Comparison of ENCODE assay signal across 13 mouse cellular contexts in genomic region chr17:27121781-27122180, GRCm38 (mm10). TPM values are rescaled to one million over a fixed set of nuclear protein-coding genes. Genes with fewer than 3 reads are reported as not detected.
DNase-seq lines count a peak whose midpoint lies in the region; ATAC-seq and TF ChIP-seq lines count a peak whose summit lies in the region.
"Had no signal": no experiment of that assay in that cellular context is flagged by ENCODE, and none has a peak within 500 bp of the region (broad histone marks: within the 10 kb centered on the region; RNA-seq: fewer than 3 reads in every experiment).

No protein-coding gene starts in this region.

- ATAC-seq in intestine, embryonic 14.5 days (replicated peaks; ENCODE audit: low FRiP score, low TSS enrichment, low read depth): 0 out of 2 replicates have a peak, but pooled peaks have one; percentile 48
- no peak for ATAC-seq in midbrain, embryonic 15.5 days (replicated peaks)
- ATAC-seq: CD4-positive, CD25-positive, alpha-beta regulatory T cell, adult 4 months had no signal

- H3K9me3 ChIP-seq in intestine, embryonic 14.5 days (ENCODE audit: control insufficient read depth, low read length): no peaks in the 10 kb centered on the region
- H3K9me3 ChIP-seq in midbrain, embryonic 15.5 days: no peaks in the 10 kb centered on the region

- no peak overlapping the region for H3K27ac ChIP-seq in intestine, embryonic 14.5 days (ENCODE audit: low read depth)
- H3K27ac ChIP-seq in small intestine, adult 2 months (ENCODE audit: insufficient read depth, low read depth, low read length): peak overlapping the region; percentile 44
- H3K27ac ChIP-seq in midbrain, embryonic 15.5 days: no peak overlapping the region
- H3K27ac ChIP-seq: kidney, postnatal 0 days; macrophage had no signal

- TF ChIP-seq CTCF in small intestine, adult 2 months (IDR thresholded peaks at IDR 0.05; ENCODE audit: extremely low read depth, insufficient read length, insufficient replicate concordance, low read depth, low read length): no peak

- H3K4me2 ChIP-seq in intestine, embryonic 14.5 days (ENCODE audit: low read length): no peak overlapping the region
- no peak overlapping the region for H3K4me2 ChIP-seq in midbrain, embryonic 15.5 days
- H3K4me2 ChIP-seq: heart, embryonic 11.5 days had no signal

- no peak overlapping the region for H3K4me3 ChIP-seq in intestine, embryonic 14.5 days (ENCODE audit: low read depth, low read length)
- no peak overlapping the region for H3K4me3 ChIP-seq in small intestine, adult 2 months (ENCODE audit: low read depth, low read length)
- no peak overlapping the region for H3K4me3 ChIP-seq in midbrain, embryonic 15.5 days
- H3K4me3 ChIP-seq: erythroblast, embryonic 14.5 days had no signal

- peaks cover 49% of the 10 kb centered on the region for H3K36me3 ChIP-seq in intestine, embryonic 14.5 days (ENCODE audit: control insufficient read depth, insufficient read depth, low read length)
- H3K36me3 ChIP-seq in small intestine, adult 2 months (ENCODE audit: control insufficient read depth, insufficient read depth, low read length): peaks cover 58% of the 10 kb centered on the region
- H3K36me3 ChIP-seq in midbrain, embryonic 15.5 days (replicated peaks): peaks cover 9% of the 10 kb centered on the region; the same call in 1 of the 2 replicates

- no peaks in the 10 kb centered on the region for H3K27me3 ChIP-seq in intestine, embryonic 14.5 days (replicated peaks; ENCODE audit: control insufficient read depth, insufficient read depth, low read length)
- no peaks in the 10 kb centered on the region for H3K27me3 ChIP-seq in small intestine, adult 2 months (ENCODE audit: control insufficient read depth, insufficient read depth, low read length)
- H3K27me3 ChIP-seq in midbrain, embryonic 15.5 days (replicated peaks): no peaks in the 10 kb centered on the region

- no peak for TF ChIP-seq POLR2A in small intestine, adult 2 months (IDR thresholded peaks at IDR 0.05; ENCODE audit: low read depth, low read length)

- H3K4me1 ChIP-seq in intestine, embryonic 14.5 days (replicated peaks; ENCODE audit: control insufficient read depth, insufficient read depth, low read length): peaks cover 26% of the 10 kb centered on the region
- peaks cover 9% of the 10 kb centered on the region for H3K4me1 ChIP-seq in small intestine, adult 2 months (ENCODE audit: control insufficient read depth, insufficient read depth, insufficient read length, low read length)
- H3K4me1 ChIP-seq in midbrain, embryonic 15.5 days: peaks cover 35% of the 10 kb centered on the region

- 75% methylated on average over 7 of the region's 7 CpGs for WGBS in intestine, embryonic 14.5 days
- WGBS in small intestine, adult 2 months: 48% methylated on average over 7 of the region's 7 CpGs
- 68% methylated on average over 7 of the region's 7 CpGs for WGBS in midbrain, embryonic 15.5 days

- DNase-seq in cerebellum, postnatal 14 days: peak; percentile 47 to 52
- no peak for DNase-seq in cerebellum, adult 9-10 months
- no peak for DNase-seq in intestine, embryonic 14.5 days (ENCODE audit: low spot score)
- DNase-seq in liver: peak; percentile 45
- DNase-seq in frontal cortex, postnatal 36 days (ENCODE audit: low spot score in 2 of 2): no peak
- DNase-seq: lung, adult 18-20 months had no signal

- no peak overlapping the region for H3K9ac ChIP-seq in intestine, embryonic 14.5 days (ENCODE audit: low read length)
- H3K9ac ChIP-seq in midbrain, embryonic 15.5 days: no peak overlapping the region

RNA-seq across cellular contexts. Expression of gene Uqcc2, which starts 11.9 kb away (rescaled TPM):
- polyA plus RNA-seq in intestine, embryonic 14.5 days (2014; fragmentation: Nextera tagmentation; extraction: Ambion mirVana): 335 and 353 TPM in 2 replicates
- 103 and 126 TPM in 2 replicates for polyA plus RNA-seq in small intestine, adult 2 months (2012; rRNA removed)
- polyA plus RNA-seq in midbrain, embryonic 15.5 days (2015; fragmentation: Nextera tagmentation; extraction: Ambion mirVana): 365 and 372 TPM in 2 replicates

RNA-seq across cellular contexts. Expression of gene Ip6k3, which starts 45.8 kb away (rescaled TPM):
- 0.39 TPM in 1 of 2 replicates, not detected in the other for polyA plus RNA-seq in intestine, embryonic 14.5 days (2014; fragmentation: Nextera tagmentation; extraction: Ambion mirVana)
- 0.08 TPM in 1 of 2 replicates, not detected in the other for polyA plus RNA-seq in small intestine, adult 2 months (2012; rRNA removed)
- polyA plus RNA-seq in midbrain, embryonic 15.5 days (2015; fragmentation: Nextera tagmentation; extraction: Ambion mirVana): 0.21 and 0.40 TPM in 2 replicates
- polyA plus RNA-seq: CD4-positive, CD25-positive, alpha-beta regulatory T cell, adult 4 months; erythroblast, embryonic 14.5 days; macrophage had no signal

Comparison
In these comparisons a context has a peak if more than half of its experiments do, and no peak if none do; other contexts are left out.
1. DNase-seq: peak in cerebellum, postnatal 14 days (2 of 2) and liver (single experiment); none in cerebellum, adult 9-10 months (single experiment), intestine, embryonic 14.5 days (single experiment) and frontal cortex, postnatal 36 days (0 of 2).